Mouse (Mus musculus) olfactory bulb, adult 2 months (tissue): ENCODE data around the gene Hadhb.

Experiments
- CTCF ChIP-seq: fragments of 200-500 bp; IDR thresholded peaks from 2 replicates; pipeline ENCODE4 v1.5.1; 2012; ENCODE audit warnings: low read depth, mild to moderate bottlenecking, low read length, moderate library complexity; ENCODE audit not compliant: insufficient read depth
- POLR2A ChIP-seq: fragments of 200-500 bp; IDR thresholded peaks from 2 replicates; pipeline ENCODE4 v1.6.1; 2012; ENCODE audit warnings: mild to moderate bottlenecking, low read depth, low read length, moderate library complexity; ENCODE audit not compliant: insufficient read depth

- TF ChIP-seq CTCF, result no peak
- TF ChIP-seq POLR2A, result no peak
Measured at GRCm38 (mm10) chr5:30172931-30173692, 18.1 kb downstream of the Hadhb start.
